8 mouse cellular contexts compared by ENCODE assay signal in genomic region chr12:12904512-12904953, GRCm38 (mm10). TPM values are rescaled to one million over a fixed set of nuclear protein-coding genes. Genes with fewer than 3 reads are reported as not detected.
DNase-seq lines count a peak whose midpoint lies in the region; ATAC-seq and TF ChIP-seq lines count a peak whose summit lies in the region.

No protein-coding gene starts in this region.

- peak overlapping the region; percentile 38 for H3K4me2 ChIP-seq in hindbrain, postnatal 0 days (ENCODE audit: low read depth, low read length)

- peak; percentile 58 to 81 for DNase-seq in adrenal gland, adult (ENCODE audit: inconsistent age in 2 of 2, low spot score in 1 of 2)
- peak; percentile 86 for DNase-seq in embryo, embryonic 10.5 days (ENCODE audit: low spot score)
- DNase-seq in gastrocnemius, postnatal 14 days: peak; percentile 90
- peak; percentile 96 for DNase-seq in hindbrain, postnatal 0 days (ENCODE audit: low spot score)
- DNase-seq in left cerebral cortex, adult 18-20 months (ENCODE audit: low spot score in 2 of 2): peak; percentile 57 to 83
- DNase-seq in mesoderm, embryonic 11.5 days (ENCODE audit: low read depth, low spot score): peak; percentile 80
- DNase-seq in right cerebral cortex, postnatal 36 days (ENCODE audit: low spot score in 2 of 2): peak; percentile 83 to 84

- TF ChIP-seq CTCF in hindbrain, postnatal 0 days (IDR thresholded peaks at IDR 0.05; ENCODE audit: low read depth): no peak

- H3K27me3 ChIP-seq in hindbrain, postnatal 0 days (ENCODE audit: insufficient read depth, low read length): no peaks in the 10 kb centered on the region

- H3K27ac ChIP-seq in hindbrain, postnatal 0 days: peak overlapping the region; percentile 77

- peak overlapping the region; percentile 37; the same call in 1 of the 2 replicates for H3K9ac ChIP-seq in hindbrain, postnatal 0 days (replicated peaks; ENCODE audit: low read length)

- no peaks in the 10 kb centered on the region for H3K9me3 ChIP-seq in hindbrain, postnatal 0 days (ENCODE audit: low read length)

- 0 out of 2 replicates have a peak, but pooled peaks cover 11% of the 10 kb centered on the region for H3K4me1 ChIP-seq in hindbrain, postnatal 0 days (ENCODE audit: insufficient read depth, low read length)

- intact Hi-C loops in gastrocnemius, postnatal 14 days (cut with DNase I; ENCODE audit: low total_unique reads): no loop called here

- H3K4me3 ChIP-seq in hindbrain, postnatal 0 days (ENCODE audit: low read length): no peak overlapping the region

- ATAC-seq in hindbrain, postnatal 0 days: peak; percentile 98
- no peak for ATAC-seq in CD4-positive, CD25-positive, alpha-beta regulatory T cell, adult 4 months

- no peaks in the 10 kb centered on the region for H3K36me3 ChIP-seq in hindbrain, postnatal 0 days (ENCODE audit: insufficient read depth, low read length)

- 3% methylated on average over 22 of the region's 23 CpGs for WGBS in hindbrain, postnatal 0 days

RNA-seq across cellular contexts. Expression of gene Mycn, which starts 37.2 kb away (rescaled TPM):
- total RNA-seq in gastrocnemius, postnatal 14 days (2021): 1 to 10 TPM in 1 of 2 experiments, under 1 TPM in 1; 0.91 to 1.5 TPM
- total RNA-seq in hindbrain, postnatal 0 days (2014; rRNA removed): 51.2 and 55.9 TPM in 2 replicates
- polyA plus RNA-seq in hindbrain, postnatal 0 days (2015; fragmentation: Nextera tagmentation; extraction: Ambion mirVana): 40.0 and 44.1 TPM in 2 replicates
- 10 to 100 TPM; 10.8 to 12.8 TPM for total RNA-seq in left cerebral cortex, adult 18-20 months (2021)
- not detected for polyA plus RNA-seq in CD4-positive, CD25-positive, alpha-beta regulatory T cell, adult 4 months (2017; shearing (Covaris generic))

Comparison
In these comparisons a context has a peak if more than half of its experiments do, and no peak if none do; other contexts are left out.
1. RNA of gene Mycn, which starts 37.2 kb away (total RNA-seq): 51.2 to 55.9 TPM in hindbrain, postnatal 0 days and 10.8 to 12.8 TPM in left cerebral cortex, adult 18-20 months; 0.91 to 1.5 TPM in gastrocnemius, postnatal 14 days; every median in the first group is over 4 times any median in the second.
2. Peak in every context shown above with its lines, with median percentiles within 50 percentile points of each other: DNase-seq.